Mouse (Mus musculus): ENCODE results near the gene Tmem81. TPM values are rescaled to one million over a fixed set of nuclear protein-coding genes. Genes with fewer than 3 reads are reported as not detected.

Gene Tmem81
- polyA plus RNA-seq, 1 experiment, result 4.9 TPM

GRCm38 (mm10) chr1:132541824-132542599 lies 36.0 kb downstream of the Tmem81 start:
- TF ChIP-seq POLR2A (IDR thresholded peaks at IDR 0.05; ENCODE audit: low read depth, low read length) (no peak), CTCF (IDR thresholded peaks at IDR 0.05; ENCODE audit: borderline replicate concordance, insufficient read depth, low read length) (no peak)
- Histone ChIP-seq H3K4me3 (ENCODE audit: insufficient read depth, low read length) (no peak overlapping the region), H3K4me1 (ENCODE audit: control insufficient read depth, insufficient read depth, low read length) (no peaks in the 10 kb centered on the region), H3K27ac (ENCODE audit: insufficient read depth, low read length) (no peak overlapping the region)

GRCm38 (mm10) chr1:132542762-132543306 lies 36.8 kb downstream of the Tmem81 start, which contains the start of gene Cntn2:
Gene Cntn2, minus strand, starts transcription at chr1:132543256.
- no peaks in the 10 kb centered on the region for H3K4me1 ChIP-seq (ENCODE audit: control insufficient read depth, insufficient read depth, low read length)
- H3K4me3 ChIP-seq (ENCODE audit: insufficient read depth, low read length), result no peak within 1 kb of the TSS
- TF ChIP-seq CTCF (IDR thresholded peaks at IDR 0.05; ENCODE audit: borderline replicate concordance, insufficient read depth, low read length), result no peak
- TF ChIP-seq POLR2A (IDR thresholded peaks at IDR 0.05; ENCODE audit: low read depth, low read length), result no peak
- H3K27ac ChIP-seq (ENCODE audit: insufficient read depth, low read length), result no peak within 1 kb of the TSS

- H3K4me1 ChIP-seq (ENCODE audit: control insufficient read depth, insufficient read depth, low read length), result no peaks in the 10 kb centered on the region
- TF ChIP-seq POLR2A (IDR thresholded peaks at IDR 0.05; ENCODE audit: low read depth, low read length), result no peak
- TF ChIP-seq CTCF (IDR thresholded peaks at IDR 0.05; ENCODE audit: borderline replicate concordance, insufficient read depth, low read length), result no peak
- H3K27ac ChIP-seq (ENCODE audit: insufficient read depth, low read length), result no peak overlapping the region
- no peak overlapping the region for H3K4me3 ChIP-seq (ENCODE audit: insufficient read depth, low read length)
Observed at GRCm38 (mm10) chr1:132543789-132544188, 37.8 kb downstream of the Tmem81 start.

- no peak for TF ChIP-seq CTCF (IDR thresholded peaks at IDR 0.05; ENCODE audit: borderline replicate concordance, insufficient read depth, low read length)
- TF ChIP-seq POLR2A (IDR thresholded peaks at IDR 0.05; ENCODE audit: low read depth, low read length), result no peak
- no peak overlapping the region for H3K4me3 ChIP-seq (ENCODE audit: insufficient read depth, low read length)
- peaks cover 4% of the 10 kb centered on the region; the same call in 1 of the 2 replicates for H3K4me1 ChIP-seq (ENCODE audit: control insufficient read depth, insufficient read depth, low read length)
- H3K27ac ChIP-seq (ENCODE audit: insufficient read depth, low read length), result no peak overlapping the region
Observed at GRCm38 (mm10) chr1:132557901-132558631, 52.0 kb downstream of the Tmem81 start.

Other genes starting within 250 kb of the Tmem81 start
- 10.5 and 16.1 TPM in 2 replicates for gene Klhdc8a, start 207.6 kb upstream of the Tmem81 start, polyA plus RNA-seq (2011; ENCODE audit: insufficient read length, low read depth, missing spikeins)
- 9.2 and 14.2 TPM in 2 replicates for gene Nuak2, start 190.1 kb upstream of the Tmem81 start, polyA plus RNA-seq (2011; ENCODE audit: insufficient read length, low read depth, missing spikeins)
- gene Tmcc2, start 114.9 kb upstream of the Tmem81 start, polyA plus RNA-seq (2011; ENCODE audit: insufficient read length, low read depth, missing spikeins), result 11.6 and 12.6 TPM in 2 replicates
- gene Dstyk, start 88.7 kb upstream of the Tmem81 start, polyA plus RNA-seq (2011; ENCODE audit: insufficient read length, low read depth, missing spikeins), result 18.0 and 23.3 TPM in 2 replicates
- gene Rbbp5, start 28.9 kb upstream of the Tmem81 start, polyA plus RNA-seq (2011; ENCODE audit: insufficient read length, low read depth, missing spikeins), result 37.4 and 39.2 TPM in 2 replicates
- not detected in 2 replicates for gene Cntn2, start 37.0 kb downstream of the Tmem81 start, polyA plus RNA-seq (2011; ENCODE audit: insufficient read length, low read depth, missing spikeins)
- 0.30 and 0.67 TPM in 2 replicates for gene Nfasc, start 235.6 kb downstream of the Tmem81 start, polyA plus RNA-seq (2011; ENCODE audit: insufficient read length, low read depth, missing spikeins)